Mouse (Mus musculus) liver, adult 10 weeks (tissue): ENCODE measurements around the gene Mgat4d. TPM values are rescaled to one million over a fixed set of nuclear protein-coding genes. Genes with fewer than 3 reads are reported as not detected.

Source experiments
- polyA plus RNA-seq: library from polyadenylated mRNA; stranded (reverse); fragments of 350-450 nt; fragmentation: Illumina TruSeq; extraction: RNeasy Lipid Tissue Mini Kit (QIAGEN cat#74804); gene quantifications from one replicate; pipeline ENCODE4 v1.2.3, GENCODE M21; 2014; ENCODE audit warnings: low read depth, low replicate concordance

Gene Mgat4d
- not detected for polyA plus RNA-seq

DNA sequence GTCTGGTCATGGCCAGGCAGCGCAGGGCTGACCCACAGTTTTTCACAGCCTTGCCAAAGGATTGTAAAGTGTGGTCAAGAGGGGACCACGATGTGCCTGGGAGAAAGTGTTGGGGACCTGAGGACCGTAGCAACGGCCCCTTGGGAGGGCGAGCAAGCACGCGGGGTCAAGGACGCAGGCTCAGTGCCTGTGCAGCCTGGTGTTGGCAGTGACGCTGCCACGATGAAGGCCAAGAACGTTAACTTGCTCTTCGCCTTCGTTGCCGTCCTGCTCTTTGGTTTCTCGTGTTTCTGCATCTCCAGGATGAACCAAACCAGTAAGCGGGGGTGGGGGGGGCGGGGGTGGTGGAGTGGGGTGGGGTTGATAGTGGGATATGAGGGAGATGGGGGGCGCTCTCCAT lies at the start of gene Mgat4d:
Gene Mgat4d (plus strand): TSS at position 209 of the 400 bp plus-strand sequence.

GRCm38 (mm10) chr8:83331899-83332697 lies 16.2 kb upstream of the Mgat4d start, which contains the start of gene Elmod2:
Gene Elmod2, minus strand, starts transcription at chr8:83332486.

GRCm38 (mm10) chr8:83389316-83390005 lies 41.2 kb downstream of the Mgat4d start, which contains the start of gene Clgn:
Gene Clgn, plus strand, starts transcription at chr8:83389867.

Other genes starting within 250 kb of the Mgat4d start
- gene Tbc1d9, start 183.1 kb upstream of the Mgat4d start, polyA plus RNA-seq = 0.48 TPM
- gene Gm10645, start 182.3 kb upstream of the Mgat4d start, polyA plus RNA-seq = not detected
- gene Ucp1, start 58.1 kb upstream of the Mgat4d start, polyA plus RNA-seq = not detected
- gene Elmod2, start 16.0 kb upstream of the Mgat4d start, polyA plus RNA-seq = 24.2 TPM
- gene Clgn, start 41.4 kb downstream of the Mgat4d start, polyA plus RNA-seq = 0.26 TPM
- gene Scoc, start 109.9 kb downstream of the Mgat4d start, polyA plus RNA-seq = 62.8 TPM
- not detected for gene Olfr370, start 187.3 kb downstream of the Mgat4d start, polyA plus RNA-seq
- gene Ndufb7, start 218.2 kb downstream of the Mgat4d start, polyA plus RNA-seq = 0.37 TPM